Mouse (Mus musculus): ENCODE data around the gene Ptk7.

DNA sequence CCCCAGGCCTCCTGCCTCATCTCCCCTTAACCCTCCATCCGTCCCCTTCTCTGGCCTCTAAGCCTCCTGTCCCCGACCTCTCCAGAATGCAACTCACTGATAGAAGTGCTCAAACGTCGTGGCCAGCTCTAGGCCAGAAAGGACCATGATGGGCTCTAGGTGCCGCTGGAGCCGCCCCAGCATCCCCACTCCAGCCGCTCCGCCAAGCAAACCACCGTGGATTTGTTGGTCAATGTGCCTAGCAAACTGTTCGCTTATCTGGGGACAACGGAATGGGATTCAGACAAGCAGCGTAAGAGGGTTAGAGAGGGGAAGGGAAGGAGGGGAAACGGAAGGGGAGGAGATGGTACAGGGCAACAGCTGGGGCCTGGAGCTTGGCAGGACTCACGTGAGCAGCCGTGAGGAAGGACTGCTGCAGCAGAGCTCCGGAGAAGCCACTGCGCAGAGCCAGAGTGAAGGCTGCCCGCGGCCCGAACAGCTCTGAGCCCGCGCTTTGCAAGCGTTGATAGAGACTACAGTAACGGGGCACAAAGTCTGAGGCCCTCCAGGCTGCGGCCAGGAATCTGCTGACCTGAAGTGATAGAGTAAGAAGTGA is 108.8 kb downstream of the Ptk7 start:
- no peak for TF ChIP-seq GATA1 (IDR thresholded peaks at IDR 0.05; ENCODE audit: low read length)
- TF ChIP-seq TAL1 (IDR thresholded peaks at IDR 0.05; ENCODE audit: low read length): no peak

Data from erythroblast, embryonic 14.5 days (primary cell).